Mouse (Mus musculus): ENCODE results near the gene Sarnp. TPM values are rescaled to one million over a fixed set of nuclear protein-coding genes. Genes with fewer than 3 reads are reported as not detected.

Gene Sarnp
- 10 to 100 TPM; 52.6 to 53.4 TPM for total RNA-seq (2021)
- long read RNA-seq, experiment 1, transcript Sarnp-201 (11 exons, 918 nt) = major isoform, 24 of 37 reads
- long read RNA-seq, experiment 1, partial matches to known transcripts = 0 of 37 reads
- long read RNA-seq, experiment 1, other reads (novel, unspliced or antisense) = 13 of 37 reads
- long read RNA-seq, experiment 2, transcript Sarnp-201 (11 exons, 918 nt) = major isoform, 72 of 107 reads
- long read RNA-seq, experiment 2, partial matches to known transcripts = 6 of 107 reads
- long read RNA-seq, experiment 2, other reads (novel, unspliced or antisense) = 29 of 107 reads

DNA sequence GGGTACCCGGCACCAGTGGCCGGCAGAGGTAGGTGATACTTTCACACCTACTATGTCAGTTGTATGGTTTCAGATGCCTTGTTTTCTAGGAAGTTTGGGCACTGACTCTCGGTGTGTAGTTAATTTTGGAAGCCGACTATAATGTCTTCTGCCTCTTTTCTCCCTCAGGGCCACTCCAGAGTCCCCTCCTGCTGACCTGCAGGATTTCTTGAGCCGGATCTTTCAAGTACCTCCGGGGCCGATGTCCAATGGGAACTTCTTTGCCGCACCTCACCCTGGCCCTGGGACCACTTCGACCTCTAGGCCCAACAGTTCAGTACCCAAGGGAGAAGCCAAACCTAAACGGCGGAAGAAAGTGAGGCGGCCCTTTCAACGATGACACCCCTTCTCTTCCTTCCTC lies at the start of gene Sarnp:
TSS of gene Sarnp (plus strand) at position 301 of the 400 bp plus-strand sequence.
- DNase-seq (ENCODE audit: low spot score in 2 of 2) = no peak

- no peak for DNase-seq (ENCODE audit: low spot score in 2 of 2)
Observed at GRCm38 (mm10) chr10:128772895-128773294, 44.2 kb upstream of the Sarnp start.

GRCm38 (mm10) chr10:128773685-128774084 lies 43.4 kb upstream of the Sarnp start:
- no peak for DNase-seq (ENCODE audit: low spot score in 2 of 2)

- DNase-seq (ENCODE audit: low spot score in 2 of 2) = no peak
Observed at GRCm38 (mm10) chr10:128778441-128778840, 38.7 kb upstream of the Sarnp start.

GRCm38 (mm10) chr10:128779011-128779795 lies 37.9 kb upstream of the Sarnp start:
- peak; percentile 45 to 72 for DNase-seq (ENCODE audit: low spot score in 2 of 2)

GRCm38 (mm10) chr10:128780200-128780599 lies 36.9 kb upstream of the Sarnp start:
- DNase-seq (ENCODE audit: low spot score in 2 of 2) = no peak

GRCm38 (mm10) chr10:128790398-128791124 lies 26.6 kb upstream of the Sarnp start, which contains the start of gene Mmp19:
Gene Mmp19, plus strand, starts transcription at chr10:128790910.
- peak; percentile 35 to 42 for DNase-seq (ENCODE audit: low spot score in 2 of 2)

- no peak for DNase-seq (ENCODE audit: low spot score in 2 of 2)
Observed at GRCm38 (mm10) chr10:128792041-128792440, 25.1 kb upstream of the Sarnp start.

- no peak for DNase-seq (ENCODE audit: low spot score in 2 of 2)
Observed at GRCm38 (mm10) chr10:128793258-128793657, 23.9 kb upstream of the Sarnp start.

DNA sequence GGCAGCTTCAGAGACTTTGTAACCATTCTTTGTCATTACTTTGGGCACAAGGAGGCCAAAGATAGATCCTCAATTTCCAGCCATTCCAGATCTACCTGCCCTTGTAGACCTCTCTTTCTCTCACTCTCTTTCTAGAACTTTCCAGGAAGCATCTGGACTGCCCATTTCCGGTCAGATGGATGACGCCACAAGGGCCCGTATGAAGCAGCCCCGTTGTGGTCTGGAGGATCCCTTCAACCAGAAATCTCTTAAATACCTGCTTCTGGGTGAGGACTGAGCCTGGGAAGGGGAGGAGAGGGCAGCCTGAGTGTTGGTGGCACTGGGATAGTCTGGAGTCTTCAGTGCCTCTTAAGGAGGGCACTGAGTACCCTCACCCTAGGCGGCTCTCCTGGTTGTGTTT lies 22.7 kb upstream of the Sarnp start:
- DNase-seq (ENCODE audit: low spot score in 2 of 2) = no peak

- no peak for DNase-seq (ENCODE audit: low spot score in 2 of 2)
Observed at GRCm38 (mm10) chr10:128795581-128795980, 21.6 kb upstream of the Sarnp start.

GRCm38 (mm10) chr10:128798676-128799075 lies 18.5 kb upstream of the Sarnp start:
- DNase-seq (ENCODE audit: low spot score in 2 of 2) = no peak

DNA sequence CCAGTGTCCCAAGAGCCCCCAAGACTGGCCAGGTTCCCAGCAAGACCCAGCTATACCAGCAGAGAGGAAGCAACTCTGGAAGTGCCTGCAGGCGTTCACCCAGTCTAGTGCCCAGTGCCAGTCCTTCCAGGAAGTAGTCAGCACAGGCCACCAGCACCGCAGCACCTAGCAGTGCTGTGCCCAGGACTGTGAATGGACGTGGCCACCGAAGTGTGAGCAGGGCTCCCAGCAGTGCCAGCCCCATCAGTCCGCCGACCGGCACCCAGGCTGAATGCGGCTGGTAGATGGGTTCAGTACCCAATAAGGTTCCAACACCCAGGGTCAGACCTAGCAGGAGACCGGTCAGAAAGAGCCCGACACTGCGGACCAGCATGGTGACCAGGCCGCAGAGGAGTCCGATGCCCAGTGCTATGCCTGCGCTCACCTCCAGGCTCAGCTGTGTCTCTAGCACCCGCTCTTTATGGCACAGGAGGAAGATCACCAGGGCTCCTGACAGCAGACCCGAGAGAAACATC lies 15.1 kb upstream of the Sarnp start:
- no peak for DNase-seq (ENCODE audit: low spot score in 2 of 2)

- no peak for DNase-seq (ENCODE audit: low spot score in 2 of 2)
Observed at GRCm38 (mm10) chr10:128802956-128803355, 14.2 kb upstream of the Sarnp start.

- DNase-seq (ENCODE audit: low spot score in 2 of 2) = no peak
Observed at GRCm38 (mm10) chr10:128803361-128803760, 13.8 kb upstream of the Sarnp start.

- DNase-seq (ENCODE audit: low spot score in 2 of 2) = peak; percentile 43 to 44
Observed at GRCm38 (mm10) chr10:128803771-128804270, 13.3 kb upstream of the Sarnp start, which contains the start of gene Dnajc14. Gene Dnajc14, plus strand, starts transcription at chr10:128804062.

DNA sequence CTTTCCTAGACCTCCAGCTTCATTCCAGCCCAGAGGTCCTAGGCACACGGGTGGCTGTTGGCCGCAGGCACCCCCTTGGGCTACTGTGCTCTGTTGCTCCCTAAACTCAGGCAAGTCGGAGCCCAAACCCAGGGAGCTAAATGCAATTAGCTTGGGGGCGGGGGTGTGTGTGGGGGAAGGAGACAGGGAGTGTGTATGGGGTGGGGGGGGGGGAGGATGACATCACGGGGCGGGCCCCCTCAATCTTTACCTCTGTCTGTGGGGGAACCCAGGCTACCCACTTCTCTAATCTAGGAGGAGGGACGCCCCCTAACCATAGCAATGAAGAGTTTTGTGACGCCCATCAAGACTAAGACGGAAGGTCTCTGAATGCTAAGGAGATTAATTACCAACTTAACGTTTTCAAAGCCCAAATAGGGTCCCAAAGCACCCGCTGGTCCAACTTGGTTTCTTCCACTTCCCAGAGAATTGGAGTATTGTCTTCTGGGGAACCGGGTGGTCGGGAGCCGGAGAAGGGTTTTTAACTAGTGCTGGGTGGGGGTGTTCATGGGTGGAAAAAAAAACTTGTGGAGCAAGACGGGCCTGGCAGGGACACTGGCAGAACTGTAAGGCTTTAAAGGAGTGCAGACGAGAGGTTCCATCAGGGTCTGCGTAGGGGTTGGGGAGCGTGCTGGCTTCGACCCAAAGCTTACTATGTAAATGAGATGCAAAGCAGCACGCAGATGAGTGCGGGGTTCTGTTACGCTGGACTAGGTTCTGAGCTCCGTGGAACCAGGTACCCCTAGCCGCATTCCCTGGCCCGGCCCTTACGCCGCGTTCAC lies 12.7 kb upstream of the Sarnp start, which contains the start of gene Tmem198b:
TSS of gene Tmem198b (minus strand) at position 100 of the 821 bp plus-strand sequence.
- DNase-seq (ENCODE audit: low spot score in 2 of 2) = peak; percentile 59 to 65

- DNase-seq (ENCODE audit: low spot score in 2 of 2) = peak; percentile 86 to 89
Observed at GRCm38 (mm10) chr10:128805092-128806000, 11.8 kb upstream of the Sarnp start.

GRCm38 (mm10) chr10:128806086-128806485 lies 11.0 kb upstream of the Sarnp start:
- DNase-seq (ENCODE audit: low spot score in 2 of 2) = no peak
